Mouse (Mus musculus) kidney, adult 2 months (tissue): Measurements from ENCODE around the gene Srcin1.

Source experiments
- CTCF ChIP-seq: fragments of 200-500 bp; conservative IDR thresholded peaks from 2 replicates; pipeline ENCODE4 v1.5.1; 2011; ENCODE audit warnings: low read depth, mild to moderate bottlenecking, control low read depth, low read length, moderate library complexity, mixed read lengths; ENCODE audit not compliant: insufficient read depth, insufficient read length
- POLR2A ChIP-seq: fragments of 200-500 bp; IDR thresholded peaks from one replicate; pipeline ENCODE4 v1.6.1; 2011; ENCODE audit warnings: low read depth, low read length, control low read depth

- no peak for TF ChIP-seq CTCF
- TF ChIP-seq POLR2A = no peak
Observed at GRCm38 (mm10) chr11:97603891-97604290, 27.9 kb upstream of the Srcin1 start.
